Mouse (Mus musculus) brain, embryonic 14.5 days (tissue): ENCODE data around the gene Ier5.

Experiments
- CTCF ChIP-seq: fragments of 200-500 bp; IDR thresholded peaks from 2 replicates; pipeline ENCODE4 v1.5.1; 2012; ENCODE audit warnings: inconsistent platforms, mild to moderate bottlenecking, moderate library complexity, borderline replicate concordance; ENCODE audit not compliant: insufficient read depth, insufficient read length; ENCODE audit errors: extremely low read depth
- POLR2A ChIP-seq: fragments of 200-500 bp; IDR thresholded peaks from 2 replicates; pipeline ENCODE4 v1.6.1; 2012; ENCODE audit warnings: mild to moderate bottlenecking, inconsistent platforms, borderline replicate concordance; ENCODE audit not compliant: poor library complexity, insufficient read depth, insufficient read length, severe bottlenecking; ENCODE audit errors: extremely low read depth

DNA sequence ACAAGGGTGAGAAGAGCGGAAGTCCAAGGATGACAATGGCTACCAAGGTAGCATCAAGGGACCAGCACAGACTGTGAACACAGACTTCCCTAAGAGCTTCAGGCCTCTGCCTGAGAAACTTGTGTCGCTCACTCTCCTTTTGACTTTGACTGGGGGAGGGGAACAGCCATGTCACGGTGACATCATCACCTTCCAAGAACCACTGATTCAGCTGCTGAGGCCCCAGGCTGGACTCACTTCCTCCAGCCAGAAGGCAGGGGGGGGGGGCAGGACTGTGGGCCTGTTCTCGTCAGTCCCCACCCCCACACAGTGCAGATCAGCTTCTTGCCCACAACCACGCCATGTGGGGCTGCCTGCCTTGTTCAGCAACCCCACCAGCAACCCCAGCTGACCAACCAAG lies 49.3 kb downstream of the Ier5 start:
- TF ChIP-seq CTCF = no peak
- TF ChIP-seq POLR2A = no peak
